Mouse (Mus musculus): ENCODE data around the gene Faf1. TPM values are rescaled to one million over a fixed set of nuclear protein-coding genes. Genes with fewer than 3 reads are reported as not detected.

Gene Faf1
- polyA plus RNA-seq, 1 experiment = 21.4 TPM

- DNase-seq (ENCODE audit: extremely low spot score in 1 of 2, low spot score in 1 of 2) = no peak
Observed at GRCm38 (mm10) chr4:109987560-109988362, 311.4 kb downstream of the Faf1 start.

- DNase-seq (ENCODE audit: extremely low spot score in 1 of 2, low spot score in 1 of 2) = no peak
Observed at GRCm38 (mm10) chr4:109988411-109988810, 312.0 kb downstream of the Faf1 start.

GRCm38 (mm10) chr4:109989213-109989612 is 312.8 kb downstream of the Faf1 start:
- no peak for DNase-seq (ENCODE audit: extremely low spot score in 1 of 2, low spot score in 1 of 2)

GRCm38 (mm10) chr4:110006044-110006443 is 329.7 kb downstream of the Faf1 start:
- DNase-seq (ENCODE audit: extremely low spot score in 1 of 2, low spot score in 1 of 2) = no peak

Other genes with a start within 250 kb of the Faf1 start
- 169 and 170 TPM in 2 replicates for gene Rnf11, start 191.9 kb upstream of the Faf1 start, polyA plus RNA-seq (2012; rRNA removed)
- not detected in 2 replicates for gene 4930522H14Rik, start 145.3 kb upstream of the Faf1 start, polyA plus RNA-seq (2012; rRNA removed)
- 4.3 and 4.8 TPM in 2 replicates for gene Cdkn2c, start 9.4 kb upstream of the Faf1 start, polyA plus RNA-seq (2012; rRNA removed)

Data from frontal cortex, adult 2 months (tissue).